Mouse (Mus musculus) hindbrain, postnatal 0 days (tissue): Measurements from ENCODE around the gene D930007J09Rik. TPM values are rescaled to one million over a fixed set of nuclear protein-coding genes. Genes with fewer than 3 reads are reported as not detected.
A peak's percentile ranks its signal among the peaks of the same experiment; 100 is the strongest.

Experiments used
- ATAC-seq: fragments of 200-750 bp; cut with Nextera tagmentation; 2 replicates; pipeline ENCODE4 v1.8.0; 2017; ENCODE audit warnings: mild to moderate bottlenecking, moderate TSS enrichment, moderate library complexity
- DNase-seq: peaks from one replicate; pipeline ENCODE4 v3.0.0-alpha.2; 2015; ENCODE audit warnings: low spot score
- H3K27ac ChIP-seq: fragments of 300-500 bp; sonication (generic); 2 replicates; pipeline ENCODE4 v1.5.1; 2014; ENCODE audit warnings: mild to moderate bottlenecking
- H3K27me3 ChIP-seq: fragments of 300-500 bp; sonication (generic); 2 replicates; pipeline ENCODE4 v1.6.1; 2014; ENCODE audit warnings: low read length, mixed read lengths; ENCODE audit not compliant: insufficient read depth
- H3K36me3 ChIP-seq: fragments of 300-500 bp; sonication (generic); 2 replicates; pipeline ENCODE4 v1.6.1; 2014; ENCODE audit warnings: low read length, mixed read lengths; ENCODE audit not compliant: insufficient read depth
- H3K4me1 ChIP-seq: fragments of 300-500 bp; sonication (generic); 2 replicates; pipeline ENCODE4 v1.6.1; 2014; ENCODE audit warnings: antibody characterized with exemption, low read length, mixed read lengths; ENCODE audit not compliant: insufficient read depth
- H3K4me2 ChIP-seq: fragments of 300-500 bp; sonication (generic); 2 replicates; pipeline ENCODE4 v1.6.1; 2014; ENCODE audit warnings: low read depth, mild to moderate bottlenecking, low read length, moderate library complexity, mixed read lengths
- H3K4me3 ChIP-seq: fragments of 300-500 bp; sonication (generic); 2 replicates; pipeline ENCODE4 v1.5.1; 2014; ENCODE audit warnings: low read length
- H3K9ac ChIP-seq: fragments of 300-500 bp; sonication (generic); replicated peaks from 2 replicates; pipeline ENCODE4 v1.6.1; 2014; ENCODE audit warnings: mild to moderate bottlenecking, low read length, moderate library complexity, mixed read lengths
- H3K9me3 ChIP-seq: fragments of 300-500 bp; sonication (generic); 2 replicates; pipeline ENCODE4 v1.6.1; 2016; ENCODE audit warnings: low read length, mixed read lengths
- CTCF ChIP-seq: IDR thresholded peaks from 2 replicates; pipeline ENCODE4 v1.5.1; 2016; ENCODE audit warnings: antibody characterized with exemption, control low read depth, low read depth
- WGBS: fragments of 180-500 bp; shearing (Covaris S2); extraction: QIAGEN DNeasy Blood & Tissue Kit; methylation state at CpG from one replicate; pipeline ENCODE4 v1.1.7; 2014; 5-methylcytosine and 5-hydroxymethylcytosine counted together
- polyA plus RNA-seq: library from polyadenylated mRNA; unstranded; fragments of >200 nt; fragmentation: Nextera tagmentation; extraction: Ambion mirVana; gene quantifications from 2 replicates; pipeline ENCODE4 v1.2.1, GENCODE M21; 2015
- total RNA-seq: library from RNA; depleted of rRNA; stranded (reverse); fragments of >200 nt; gene quantifications from 2 replicates; pipeline ENCODE4 v1.2.3, GENCODE M21; 2014

D930007J09Rik gene
- total and polyA plus RNA-seq, 2 experiments from 2014 or later, result not detected

DNA sequence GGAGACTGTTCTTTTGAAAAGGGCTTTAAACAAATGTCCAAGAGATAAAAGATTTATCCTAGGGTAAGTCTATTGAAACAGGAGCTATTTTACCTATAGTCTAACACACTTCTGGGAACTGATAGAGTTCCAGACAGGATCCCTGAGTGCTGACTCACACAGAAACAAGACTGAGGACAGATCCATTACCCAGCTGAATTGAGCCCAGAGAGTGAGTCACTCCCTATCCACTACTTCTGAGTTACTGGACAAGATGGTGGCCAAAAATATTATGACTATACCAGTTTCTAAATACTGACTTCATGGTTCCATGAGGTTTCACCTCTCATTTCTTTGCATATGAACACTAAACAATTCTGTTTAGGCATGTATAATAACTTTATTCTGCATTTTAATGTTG lies 43.6 kb upstream of the D930007J09Rik start:
- ATAC-seq (no peak), DNase-seq (no peak)
- Histone ChIP-seq H3K27ac (no peak overlapping the region), H3K9me3 (no peaks in the 10 kb centered on the region), H3K36me3 (no peaks in the 10 kb centered on the region), H3K4me3 (no peak overlapping the region), H3K9ac (no peak overlapping the region), H3K4me2 (no peak overlapping the region), H3K27me3 (no peaks in the 10 kb centered on the region), H3K4me1 (no peaks in the 10 kb centered on the region)
- TF ChIP-seq CTCF, result no peak

DNA sequence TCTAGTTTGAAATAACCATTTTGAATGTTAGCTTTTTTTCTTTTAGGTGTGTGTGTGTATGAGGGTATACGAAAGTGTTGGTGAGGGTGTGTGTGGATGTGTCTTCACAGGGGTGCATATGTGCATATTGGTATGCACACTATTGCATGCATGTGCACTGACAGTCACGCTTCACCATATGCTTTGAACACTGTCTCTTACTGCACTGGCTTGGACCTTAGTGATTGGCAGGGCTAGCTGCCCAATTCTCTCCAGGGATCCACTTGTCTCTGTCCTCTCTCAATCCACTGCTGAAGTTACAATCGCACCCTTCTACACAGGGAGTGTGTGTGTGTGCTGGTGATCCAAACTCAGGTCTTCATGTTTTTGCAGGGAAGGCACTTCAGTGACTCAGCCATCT lies 38.7 kb upstream of the D930007J09Rik start:
- ATAC-seq (no peak), DNase-seq (no peak)
- TF ChIP-seq CTCF, result no peak
- H3K4me1 ChIP-seq, result no peaks in the 10 kb centered on the region
- WGBS, result 86% methylated on average over 3 of the region's 3 CpGs
- no peak overlapping the region for H3K4me3 ChIP-seq
- no peak overlapping the region for H3K27ac ChIP-seq
- no peaks in the 10 kb centered on the region for H3K9me3 ChIP-seq
- no peaks in the 10 kb centered on the region for H3K36me3 ChIP-seq
- H3K27me3 ChIP-seq, result no peaks in the 10 kb centered on the region
- no peak overlapping the region for H3K9ac ChIP-seq
- no peak overlapping the region for H3K4me2 ChIP-seq

DNA sequence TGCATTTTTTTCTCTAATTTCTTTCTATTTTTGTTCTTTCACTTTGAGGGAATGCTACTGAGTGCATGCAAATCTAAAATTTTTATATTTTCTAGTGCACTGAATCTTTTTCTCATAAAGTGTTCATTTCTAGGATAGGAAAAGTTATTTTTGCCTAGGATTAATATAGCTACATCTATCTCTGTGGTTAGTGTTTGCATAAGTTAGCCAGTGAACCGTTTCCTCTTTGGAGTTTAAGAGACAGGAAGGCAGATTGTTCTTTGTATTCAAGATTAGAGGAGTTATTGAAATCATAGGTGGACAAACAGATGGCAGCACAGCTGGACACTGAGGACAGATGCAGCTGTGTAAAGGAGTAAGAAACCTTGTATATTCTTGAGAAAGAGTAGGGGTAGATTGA lies 36.7 kb upstream of the D930007J09Rik start:
- Histone ChIP-seq H3K36me3 (no peaks in the 10 kb centered on the region), H3K27me3 (no peaks in the 10 kb centered on the region), H3K4me2 (no peak overlapping the region), H3K9ac (no peak overlapping the region), H3K9me3 (no peaks in the 10 kb centered on the region), H3K27ac (no peak overlapping the region), H3K4me1 (no peaks in the 10 kb centered on the region), H3K4me3 (no peak overlapping the region)
- no peak for TF ChIP-seq CTCF
- ATAC-seq (no peak), DNase-seq (no peak)
- WGBS, result 54% methylated on average over 1 of the region's 1 CpGs

DNA sequence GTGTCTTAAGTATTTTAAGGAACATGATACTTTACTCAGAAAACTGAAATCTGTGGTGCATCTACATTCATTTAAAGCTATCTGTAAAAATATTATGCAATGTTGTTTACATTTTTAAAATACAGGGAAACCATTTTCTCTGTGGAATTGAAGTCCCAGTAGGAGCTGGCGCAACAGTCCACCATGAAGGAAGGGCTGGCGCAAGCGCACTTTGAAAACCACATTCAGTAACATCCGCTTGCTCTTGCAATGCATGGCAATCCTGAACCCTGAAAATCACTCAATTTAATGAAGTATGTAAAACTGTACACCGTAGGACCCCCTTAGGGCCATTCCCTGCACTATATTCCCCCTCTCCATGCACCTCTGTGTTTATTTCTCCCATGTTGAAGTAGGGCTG lies 31.9 kb upstream of the D930007J09Rik start:
- no peak overlapping the region for H3K4me3 ChIP-seq
- no peaks in the 10 kb centered on the region for H3K27me3 ChIP-seq
- TF ChIP-seq CTCF, result no peak
- H3K27ac ChIP-seq, result no peak overlapping the region
- H3K4me2 ChIP-seq, result no peak overlapping the region
- ATAC-seq (no peak), DNase-seq (no peak)
- H3K9me3 ChIP-seq, result no peaks in the 10 kb centered on the region
- no peak overlapping the region for H3K9ac ChIP-seq
- H3K4me1 ChIP-seq, result no peaks in the 10 kb centered on the region
- 93% methylated on average over 5 of the region's 5 CpGs for WGBS
- no peaks in the 10 kb centered on the region for H3K36me3 ChIP-seq

DNA sequence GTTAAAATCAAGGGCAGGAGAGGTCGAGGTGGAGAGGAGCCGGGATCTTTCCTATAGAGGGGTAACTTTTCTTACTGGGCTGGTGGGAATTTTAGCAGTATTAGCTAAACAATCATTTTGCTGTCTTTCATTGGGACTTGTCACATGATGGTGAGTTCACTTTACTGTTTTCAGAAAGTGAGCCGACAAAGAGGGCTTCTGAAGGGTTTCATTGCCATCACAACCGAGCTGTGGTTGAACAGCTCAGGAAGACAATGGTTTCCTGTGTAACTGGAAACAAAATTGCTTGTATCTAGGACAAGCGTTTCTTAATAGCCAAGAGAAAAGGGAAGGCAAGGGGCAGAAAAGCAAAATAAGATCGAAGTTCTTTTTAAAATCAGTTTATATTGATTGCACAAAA lies 30.6 kb upstream of the D930007J09Rik start:
- no peak overlapping the region for H3K9ac ChIP-seq
- no peaks in the 10 kb centered on the region for H3K36me3 ChIP-seq
- no peaks in the 10 kb centered on the region for H3K4me1 ChIP-seq
- WGBS, result 73% methylated on average over 6 of the region's 6 CpGs
- H3K27me3 ChIP-seq, result no peaks in the 10 kb centered on the region
- no peak overlapping the region for H3K4me2 ChIP-seq
- no peaks in the 10 kb centered on the region for H3K9me3 ChIP-seq
- DNase-seq (no peak), ATAC-seq (peak; percentile 40; the same call in 1 of the 2 replicates)
- no peak overlapping the region for H3K27ac ChIP-seq
- no peak overlapping the region for H3K4me3 ChIP-seq
- TF ChIP-seq CTCF, result no peak

DNA sequence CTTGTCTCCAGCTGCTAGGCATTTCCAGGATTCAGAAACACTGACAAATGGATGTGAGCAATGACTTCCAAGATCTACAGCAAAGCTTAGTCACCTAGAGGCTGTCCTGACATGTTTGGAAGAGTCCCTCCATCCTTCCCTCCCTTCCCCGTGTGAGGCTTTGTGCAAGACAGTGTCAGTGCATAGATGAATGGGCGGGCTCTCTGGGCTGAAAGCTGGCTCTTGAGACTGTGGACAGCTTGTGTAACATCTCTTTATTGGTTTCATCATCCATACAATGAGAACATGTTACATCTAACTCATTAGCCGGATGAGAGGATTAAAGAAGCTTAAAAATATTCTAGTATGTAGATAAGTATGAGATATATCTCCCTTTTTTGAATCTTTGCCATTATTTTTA lies 30.1 kb upstream of the D930007J09Rik start:
- Histone ChIP-seq H3K36me3 (no peaks in the 10 kb centered on the region), H3K9ac (no peak overlapping the region), H3K27ac (no peak overlapping the region), H3K27me3 (no peaks in the 10 kb centered on the region), H3K4me1 (no peaks in the 10 kb centered on the region), H3K4me2 (no peak overlapping the region), H3K9me3 (no peaks in the 10 kb centered on the region), H3K4me3 (no peak overlapping the region)
- no peak for TF ChIP-seq CTCF
- WGBS, result 59% methylated on average over 3 of the region's 3 CpGs
- DNase-seq (no peak), ATAC-seq (no peak)

DNA sequence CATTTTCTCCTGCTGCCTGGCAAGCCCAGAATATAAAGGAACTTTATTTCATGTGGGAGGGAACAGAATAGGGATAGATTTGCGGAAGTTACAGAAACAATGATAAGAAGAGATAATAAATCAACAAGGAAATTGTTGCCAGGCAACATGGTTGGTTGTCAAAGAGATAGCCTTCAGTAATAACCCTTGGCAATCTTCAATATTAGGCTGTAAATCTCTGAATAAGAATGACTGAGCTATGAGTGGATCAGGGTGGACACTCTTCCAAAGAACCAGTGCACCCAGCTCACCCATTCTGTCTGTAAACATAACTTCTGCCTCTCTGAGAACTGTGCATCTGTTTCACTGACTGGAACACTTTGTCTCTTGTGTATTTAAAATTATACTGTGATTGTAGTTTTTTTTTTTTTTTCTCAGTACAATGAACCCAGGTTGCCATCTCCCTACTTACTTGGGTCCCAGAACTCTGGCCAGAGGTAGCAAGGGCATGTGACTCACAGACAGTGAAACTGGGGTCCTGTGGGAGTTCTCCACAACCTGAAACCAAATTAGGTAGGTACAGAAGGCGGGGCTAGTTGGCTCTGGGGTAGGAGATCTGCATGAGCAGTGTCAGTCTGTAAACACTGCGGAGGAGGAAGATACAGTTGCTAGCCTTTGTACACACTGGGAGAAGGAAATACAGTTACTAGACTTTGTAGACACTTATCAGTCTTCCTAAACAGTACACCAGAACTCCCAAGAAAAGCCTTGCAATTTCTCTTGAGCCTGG lies 29.0 kb upstream of the D930007J09Rik start:
- no peaks in the 10 kb centered on the region for H3K36me3 ChIP-seq
- H3K27ac ChIP-seq, result no peak overlapping the region
- H3K27me3 ChIP-seq, result no peaks in the 10 kb centered on the region
- whole genome bisulfite sequencing, result 83% methylated on average over 3 of the region's 3 CpGs
- TF ChIP-seq CTCF, result no peak
- DNase-seq (no peak), ATAC-seq (no peak)
- no peaks in the 10 kb centered on the region for H3K9me3 ChIP-seq
- no peak overlapping the region for H3K9ac ChIP-seq
- H3K4me3 ChIP-seq, result no peak overlapping the region
- no peaks in the 10 kb centered on the region for H3K4me1 ChIP-seq
- no peak overlapping the region for H3K4me2 ChIP-seq
